Mouse (Mus musculus): ENCODE measurements around the gene Kbtbd2.

- TF ChIP-seq ZNF384 (IDR thresholded peaks at IDR 0.05; ENCODE audit: low read depth, low read length) (no peak), POLR2AphosphoS2 (IDR thresholded peaks at IDR 0.05; ENCODE audit: low read depth, low read length) (no peak), CTCF (conservative IDR thresholded peaks at IDR 0.05 in 1 of 2, IDR thresholded peaks at IDR 0.05 in 1 of 2; ENCODE audit: low read depth in 2 of 2, low read length in 2 of 2) (no peak), MAX (IDR thresholded peaks at IDR 0.05; ENCODE audit: low read length) (no peak)
These were observed 51.6 kb downstream of the Kbtbd2 start for GRCm38 (mm10) chr6:56745950-56746543.

Data from CH12.LX (cell line).